Mouse (Mus musculus) heart, postnatal 4 days (tissue): ENCODE data around the gene Myo18a. TPM values are rescaled to one million over a fixed set of nuclear protein-coding genes. Genes with fewer than 3 reads are reported as not detected.

Experiments
- DNase-seq: peaks from one replicate; pipeline ENCODE4 v3.0.0; 2021
- total RNA-seq, 2 experiments: library from RNA; stranded (reverse); gene quantifications; 2 replicates each; pipeline ENCODE4 v1.2.3; 2021

The Myo18a gene
- total RNA-seq, 2 experiments from 2014 or later, result 244 to 245 TPM

GRCm38 (mm10) chr11:77872236-77872635, 109.2 kb downstream of the Myo18a start:
- no peak for DNase-seq

- DNase-seq, result no peak
Measured at GRCm38 (mm10) chr11:77872685-77873084, 109.6 kb downstream of the Myo18a start.

GRCm38 (mm10) chr11:77873116-77873515, 110.1 kb downstream of the Myo18a start:
- no peak for DNase-seq

- DNase-seq, result no peak
Measured at GRCm38 (mm10) chr11:77874685-77875231, 111.7 kb downstream of the Myo18a start.

- no peak for DNase-seq
Measured at GRCm38 (mm10) chr11:77875269-77875668, 112.2 kb downstream of the Myo18a start.

GRCm38 (mm10) chr11:77875847-77876759, 113.1 kb downstream of the Myo18a start:
- DNase-seq, result peak; percentile 41

GRCm38 (mm10) chr11:77876760-77877148, 113.7 kb downstream of the Myo18a start:
- no peak for DNase-seq

- no peak for DNase-seq
Measured at GRCm38 (mm10) chr11:77884524-77885245, 121.6 kb downstream of the Myo18a start.

- DNase-seq, result no peak
Measured at GRCm38 (mm10) chr11:77885246-77885575, 122.2 kb downstream of the Myo18a start.

GRCm38 (mm10) chr11:77887373-77887960, 124.4 kb downstream of the Myo18a start:
- no peak for DNase-seq

- DNase-seq, result no peak
Measured at GRCm38 (mm10) chr11:77888846-77889245, 125.8 kb downstream of the Myo18a start.

GRCm38 (mm10) chr11:77889484-77889883, 126.4 kb downstream of the Myo18a start:
- no peak for DNase-seq

GRCm38 (mm10) chr11:77890648-77891258, 127.7 kb downstream of the Myo18a start:
- DNase-seq, result no peak

GRCm38 (mm10) chr11:77892883-77893282, 129.8 kb downstream of the Myo18a start:
- no peak for DNase-seq

GRCm38 (mm10) chr11:77893283-77893682, 130.2 kb downstream of the Myo18a start:
- no peak for DNase-seq

GRCm38 (mm10) chr11:77893787-77894718, 131.0 kb downstream of the Myo18a start, which contains the start of gene Pipox:
Gene Pipox (minus strand): TSS chr11:77894096.
- DNase-seq, result peak; percentile 90

GRCm38 (mm10) chr11:77894967-77895366, 131.9 kb downstream of the Myo18a start:
- no peak for DNase-seq

- DNase-seq, result no peak
Measured at GRCm38 (mm10) chr11:77896011-77896410, 133.0 kb downstream of the Myo18a start.

- DNase-seq, result no peak
Measured at GRCm38 (mm10) chr11:77896480-77896819, 133.4 kb downstream of the Myo18a start.

- DNase-seq, result no peak
Measured at GRCm38 (mm10) chr11:77896820-77897805, 134.1 kb downstream of the Myo18a start.
